Mouse (Mus musculus): ENCODE results near the gene H2-Q6.
"Not testable (repeated sequence)": the region's sequence is repeated elsewhere in the genome, so short reads cannot be mapped to it uniquely, and the experiment has no call there.

H2-Q6 gene

GRCm38 (mm10) chr17:35424624-35425416, at the start of gene H2-Q6:
H2-Q6 (plus strand) TSS chr17:35424850.
- peak; percentile 40 to 55 for DNase-seq

GRCm38 (mm10) chr17:35379369-35379728, 45.3 kb upstream of the H2-Q6 start, which contains the start of gene H2-Q4:
H2-Q4 (plus strand) TSS chr17:35379617.
- DNase-seq, result peak; percentile 89 to 93

GRCm38 (mm10) chr17:35379729-35380451, 44.8 kb upstream of the H2-Q6 start:
- DNase-seq, result peak; percentile 46 to 61

GRCm38 (mm10) chr17:35389796-35390195, 34.9 kb upstream of the H2-Q6 start:
- DNase-seq, result peak; percentile 48 to 54

GRCm38 (mm10) chr17:35392671-35393070, 32.0 kb upstream of the H2-Q6 start:
- DNase-seq, result not testable (repeated sequence)

- not testable (repeated sequence) for DNase-seq
Observed at GRCm38 (mm10) chr17:35393864-35394800, 30.5 kb upstream of the H2-Q6 start.

- not testable (repeated sequence) for DNase-seq
Observed at GRCm38 (mm10) chr17:35396956-35397355, 27.7 kb upstream of the H2-Q6 start.

GRCm38 (mm10) chr17:35413057-35413456, 11.6 kb upstream of the H2-Q6 start:
- not testable (repeated sequence) for DNase-seq

- DNase-seq, result not testable (repeated sequence)
Observed at GRCm38 (mm10) chr17:35415273-35416129, 9.1 kb upstream of the H2-Q6 start.

GRCm38 (mm10) chr17:35418772-35419171, 5.9 kb upstream of the H2-Q6 start:
- no peak for DNase-seq

GRCm38 (mm10) chr17:35419564-35419963, 5.1 kb upstream of the H2-Q6 start:
- not testable (repeated sequence) for DNase-seq

- peak in 1 of 2 experiments; percentile 53 for DNase-seq
Observed at GRCm38 (mm10) chr17:35420206-35420810, 4.3 kb upstream of the H2-Q6 start.

GRCm38 (mm10) chr17:35421331-35421730, 3.3 kb upstream of the H2-Q6 start:
- DNase-seq, result not testable (repeated sequence)

- not testable (repeated sequence) for DNase-seq
Observed at GRCm38 (mm10) chr17:35422360-35422759, 2.3 kb upstream of the H2-Q6 start.

GRCm38 (mm10) chr17:35423131-35423810, 1.4 kb upstream of the H2-Q6 start:
- not testable (repeated sequence) for DNase-seq

GRCm38 (mm10) chr17:35424106-35424505, 544 bp upstream of the H2-Q6 start:
- not testable (repeated sequence) for DNase-seq

- DNase-seq, result not testable (repeated sequence)
Observed at GRCm38 (mm10) chr17:35425474-35425873, 824 bp downstream of the H2-Q6 start.

GRCm38 (mm10) chr17:35428883-35429282, 4.2 kb downstream of the H2-Q6 start:
- not testable (repeated sequence) for DNase-seq

- not testable (repeated sequence) for DNase-seq
Observed at GRCm38 (mm10) chr17:35430671-35431070, 6.0 kb downstream of the H2-Q6 start.

- DNase-seq, result not testable (repeated sequence)
Observed at GRCm38 (mm10) chr17:35432167-35432566, 7.5 kb downstream of the H2-Q6 start.
